Mouse (Mus musculus): ENCODE results near the gene Fbrs. TPM values are rescaled to one million over a fixed set of nuclear protein-coding genes. Genes with fewer than 3 reads are reported as not detected.
A peak's percentile ranks its signal among the peaks of the same experiment; 100 is the strongest.
"Not testable (repeated sequence)": the region's sequence is repeated elsewhere in the genome, so short reads cannot be mapped to it uniquely, and the experiment has no call there.

Fbrs gene
- polyA plus RNA-seq, 1 experiment from 2014 or later = 12.5 TPM

- 6% methylated on average over 48 of the region's 48 CpGs for WGBS
- Histone ChIP-seq H3K27me3 (ENCODE audit: low read depth, poor library complexity, severe bottlenecking) (no peaks in the 10 kb centered on the region), H3K4me1 (peaks cover 29% of the 10 kb centered on the region), H3K36me3 (peaks cover 73% of the 10 kb centered on the region), H3K9me3 (replicated peaks) (no peaks in the 10 kb centered on the region), H3K4me3 (peak overlapping the region; percentile 95), H3K27ac (peak overlapping the region; percentile 92)
- DNase-seq (ENCODE audit: low spot score) = no peak
Measured at GRCm38 (mm10) chr7:127479318-127480225, 573 bp downstream of the Fbrs start.

GRCm38 (mm10) chr7:127480321-127480720 lies 1.3 kb downstream of the Fbrs start:
- WGBS = 81% methylated on average over 2 of the region's 2 CpGs
- Histone ChIP-seq H3K27ac (peak overlapping the region; percentile 92; the same call in 1 of the 2 replicates), H3K4me1 (peaks cover 31% of the 10 kb centered on the region), H3K36me3 (peaks cover 73% of the 10 kb centered on the region), H3K4me3 (peak overlapping the region; percentile 95), H3K9me3 (replicated peaks) (no peaks in the 10 kb centered on the region), H3K27me3 (ENCODE audit: low read depth, poor library complexity, severe bottlenecking) (no peaks in the 10 kb centered on the region)
- no peak for DNase-seq (ENCODE audit: low spot score)

GRCm38 (mm10) chr7:127485416-127485815 lies 6.4 kb downstream of the Fbrs start:
- Histone ChIP-seq H3K4me3 (no peak overlapping the region), H3K4me1 (peaks cover 9% of the 10 kb centered on the region), H3K9me3 (replicated peaks) (no peaks in the 10 kb centered on the region), H3K36me3 (peaks cover 98% of the 10 kb centered on the region), H3K27me3 (ENCODE audit: low read depth, poor library complexity, severe bottlenecking) (no peaks in the 10 kb centered on the region), H3K27ac (no peak overlapping the region)
- no peak for DNase-seq (ENCODE audit: low spot score)
- WGBS = 88% methylated on average over 5 of the region's 5 CpGs

GRCm38 (mm10) chr7:127488364-127488763 lies 9.4 kb downstream of the Fbrs start:
- H3K4me3 ChIP-seq; H3K27me3 ChIP-seq (ENCODE audit: low read depth, poor library complexity, severe bottlenecking); H3K9me3 ChIP-seq (replicated peaks); DNase-seq (ENCODE audit: low spot score); H3K27ac ChIP-seq; H3K4me1 ChIP-seq: not testable (repeated sequence)
- 95% methylated on average over 5 of the region's 5 CpGs for WGBS
- peaks cover 93% of the 10 kb centered on the region for H3K36me3 ChIP-seq

GRCm38 (mm10) chr7:127489982-127490381 lies 11.0 kb downstream of the Fbrs start:
- Histone ChIP-seq H3K9me3 (replicated peaks) (no peaks in the 10 kb centered on the region), H3K27ac (peak overlapping the region; percentile 30; the same call in 1 of the 2 replicates), H3K27me3 (ENCODE audit: low read depth, poor library complexity, severe bottlenecking) (no peaks in the 10 kb centered on the region), H3K4me3 (no peak overlapping the region), H3K4me1 (no peaks in the 10 kb centered on the region), H3K36me3 (peaks cover 77% of the 10 kb centered on the region)
- 95% methylated on average over 7 of the region's 7 CpGs for WGBS
- no peak for DNase-seq (ENCODE audit: low spot score)

GRCm38 (mm10) chr7:127491846-127492245 lies 12.8 kb downstream of the Fbrs start:
- no peaks in the 10 kb centered on the region for H3K9me3 ChIP-seq (replicated peaks)
- H3K36me3 ChIP-seq = peaks cover 58% of the 10 kb centered on the region
- no peak overlapping the region for H3K4me3 ChIP-seq
- H3K4me1 ChIP-seq = no peaks in the 10 kb centered on the region
- DNase-seq (ENCODE audit: low spot score) = no peak
- H3K27ac ChIP-seq = no peak overlapping the region
- H3K27me3 ChIP-seq (ENCODE audit: low read depth, poor library complexity, severe bottlenecking) = no peaks in the 10 kb centered on the region
- WGBS = 92% methylated on average over 3 of the region's 3 CpGs

- H3K4me3 ChIP-seq = no peak overlapping the region
- H3K4me1 ChIP-seq = no peaks in the 10 kb centered on the region
- no peak overlapping the region for H3K27ac ChIP-seq
- no peaks in the 10 kb centered on the region for H3K27me3 ChIP-seq (ENCODE audit: low read depth, poor library complexity, severe bottlenecking)
- peaks cover 32% of the 10 kb centered on the region for H3K36me3 ChIP-seq
- no peak for DNase-seq (ENCODE audit: low spot score)
- H3K9me3 ChIP-seq (replicated peaks) = no peaks in the 10 kb centered on the region
Measured at GRCm38 (mm10) chr7:127494648-127495047, 15.6 kb downstream of the Fbrs start.

- Histone ChIP-seq H3K27ac (no peak overlapping the region), H3K4me3 (no peak overlapping the region), H3K4me1 (no peaks in the 10 kb centered on the region), H3K27me3 (ENCODE audit: low read depth, poor library complexity, severe bottlenecking) (no peaks in the 10 kb centered on the region), H3K36me3 (peaks cover 5% of the 10 kb centered on the region), H3K9me3 (replicated peaks) (no peaks in the 10 kb centered on the region)
- DNase-seq (ENCODE audit: low spot score) = no peak
- WGBS = 92% methylated on average over 2 of the region's 2 CpGs
Measured at GRCm38 (mm10) chr7:127497382-127497781, 18.4 kb downstream of the Fbrs start.

- Histone ChIP-seq H3K9me3 (replicated peaks) (no peaks in the 10 kb centered on the region), H3K4me3 (no peak overlapping the region), H3K27me3 (ENCODE audit: low read depth, poor library complexity, severe bottlenecking) (no peaks in the 10 kb centered on the region), H3K36me3 (no peaks in the 10 kb centered on the region), H3K27ac (no peak overlapping the region), H3K4me1 (no peaks in the 10 kb centered on the region)
- no peak for DNase-seq (ENCODE audit: low spot score)
- WGBS = 41% methylated on average over 3 of the region's 3 CpGs
Measured at GRCm38 (mm10) chr7:127498407-127498806, 19.4 kb downstream of the Fbrs start.

- Histone ChIP-seq H3K4me3 (no peak overlapping the region), H3K36me3 (peaks cover 4% of the 10 kb centered on the region; the same call in 1 of the 2 replicates), H3K27me3 (ENCODE audit: low read depth, poor library complexity, severe bottlenecking) (no peaks in the 10 kb centered on the region), H3K4me1 (peaks cover 14% of the 10 kb centered on the region), H3K9me3 (replicated peaks) (no peaks in the 10 kb centered on the region), H3K27ac (no peak overlapping the region)
- DNase-seq (ENCODE audit: low spot score) = no peak
- 96% methylated on average over 3 of the region's 3 CpGs for WGBS
Measured at GRCm38 (mm10) chr7:127508291-127508690, 29.3 kb downstream of the Fbrs start.

GRCm38 (mm10) chr7:127509830-127510229 lies 30.8 kb downstream of the Fbrs start:
- H3K9me3 ChIP-seq (replicated peaks); H3K4me3 ChIP-seq; H3K27me3 ChIP-seq (ENCODE audit: low read depth, poor library complexity, severe bottlenecking); H3K27ac ChIP-seq; DNase-seq (ENCODE audit: low spot score): not testable (repeated sequence)
- 87% methylated on average over 4 of the region's 4 CpGs for WGBS
- Histone ChIP-seq H3K36me3 (peaks cover 18% of the 10 kb centered on the region), H3K4me1 (peaks cover 22% of the 10 kb centered on the region)

- Histone ChIP-seq H3K9me3 (replicated peaks) (no peaks in the 10 kb centered on the region), H3K36me3 (peaks cover 31% of the 10 kb centered on the region), H3K27ac (peak overlapping the region; percentile 99), H3K27me3 (ENCODE audit: low read depth, poor library complexity, severe bottlenecking) (no peaks in the 10 kb centered on the region), H3K4me3 (peak overlapping the region; percentile 86), H3K4me1 (peaks cover 22% of the 10 kb centered on the region)
- 47% methylated on average over 8 of the region's 8 CpGs for WGBS
- DNase-seq (ENCODE audit: low spot score) = no peak
Measured at GRCm38 (mm10) chr7:127511241-127511640, 32.2 kb downstream of the Fbrs start.

- Histone ChIP-seq H3K4me3 (peak within 1 kb of the TSS; percentile 86), H3K27ac (peak within 1 kb of the TSS; percentile 99), H3K27me3 (ENCODE audit: low read depth, poor library complexity, severe bottlenecking) (no peaks in the 10 kb centered on the region), H3K36me3 (peaks cover 37% of the 10 kb centered on the region), H3K9me3 (replicated peaks) (no peaks in the 10 kb centered on the region), H3K4me1 (peaks cover 22% of the 10 kb centered on the region)
- DNase-seq (ENCODE audit: low spot score) = peak; percentile 96
- under 1% methylated on average over 37 of the region's 37 CpGs for WGBS
Measured at GRCm38 (mm10) chr7:127511808-127512230, 32.8 kb downstream of the Fbrs start, which contains the start of gene Srcap. Gene Srcap, plus strand, starts transcription at chr7:127511983.

All from limb, embryonic 10.5 days (tissue).